Mouse (Mus musculus) embryonic facial prominence, embryonic 11.5 days (tissue): ENCODE measurements around the gene Kitl. TPM values are rescaled to one million over a fixed set of nuclear protein-coding genes. Genes with fewer than 3 reads are reported as not detected.

ENCODE experiments used
- ATAC-seq: fragments of 200-750 bp; cut with Nextera tagmentation; replicated peaks from 2 replicates; pipeline ENCODE4 v1.8.0; 2017; ENCODE audit warnings: low read depth; ENCODE audit not compliant: insufficient number of reproducible peaks, low FRiP score, low TSS enrichment
- DNase-seq: peaks from one replicate; pipeline ENCODE4 v3.0.0-alpha.2; 2015; ENCODE audit warnings: low spot score
- H3K27ac ChIP-seq: fragments of 300-500 bp; sonication (generic); replicated peaks from 2 replicates; pipeline ENCODE4 v1.5.1; 2014; ENCODE audit warnings: mild to moderate bottlenecking, low read depth, low read length, control low read depth
- H3K27me3 ChIP-seq: fragments of 300-500 bp; sonication (generic); 2 replicates; pipeline ENCODE4 v1.6.1; 2014; ENCODE audit warnings: mild to moderate bottlenecking, low read length, moderate library complexity, mixed read lengths; ENCODE audit not compliant: control insufficient read depth, insufficient read depth
- H3K36me3 ChIP-seq: fragments of 300-500 bp; sonication (generic); replicated peaks from 2 replicates; pipeline ENCODE4 v1.6.1; 2014; ENCODE audit warnings: low read depth, mild to moderate bottlenecking, low read length, moderate library complexity, mixed read lengths; ENCODE audit not compliant: control insufficient read depth, insufficient read depth
- H3K4me1 ChIP-seq: fragments of 300-500 bp; sonication (generic); 2 replicates; pipeline ENCODE4 v1.6.1; 2014; ENCODE audit warnings: low read length, mixed read lengths; ENCODE audit not compliant: control insufficient read depth, insufficient read depth
- H3K4me2 ChIP-seq: fragments of 300-500 bp; sonication (generic); 2 replicates; pipeline ENCODE4 v1.6.1; 2014; ENCODE audit warnings: low read depth, mild to moderate bottlenecking, control low read depth, low read length, moderate library complexity
- H3K4me3 ChIP-seq: fragments of 300-500 bp; sonication (generic); 2 replicates; pipeline ENCODE4 v1.5.1; 2014; ENCODE audit warnings: low read depth, low read length, control low read depth
- H3K9ac ChIP-seq: fragments of 300-500 bp; sonication (generic); replicated peaks from 2 replicates; pipeline ENCODE4 v1.6.1; 2014; ENCODE audit warnings: mild to moderate bottlenecking, control low read depth, low read length
- H3K9me3 ChIP-seq: fragments of 300-500 bp; sonication (generic); replicated peaks from 2 replicates; pipeline ENCODE4 v1.6.1; 2016; ENCODE audit warnings: mild to moderate bottlenecking, low read length, inconsistent platforms, mixed read lengths; ENCODE audit not compliant: control insufficient read depth
- WGBS: fragments of 180-500 bp; shearing (Covaris S2); extraction: QIAGEN DNeasy Blood & Tissue Kit; methylation state at CpG from one replicate; pipeline ENCODE4 v1.1.7; 2014; 5-methylcytosine and 5-hydroxymethylcytosine counted together
- polyA plus RNA-seq: library from polyadenylated mRNA; unstranded; fragments of >200 nt; fragmentation: Nextera tagmentation; extraction: Ambion mirVana; gene quantifications from 2 replicates; pipeline ENCODE4 v1.2.1, GENCODE M21; 2014

Gene Kitl
- polyA plus RNA-seq, 1 experiment from 2014 or later, result 17.0 TPM

- Histone ChIP-seq H3K9ac (no peak overlapping the region), H3K9me3 (no peaks in the 10 kb centered on the region), H3K36me3 (no peaks in the 10 kb centered on the region), H3K4me2 (no peak overlapping the region), H3K27ac (no peak overlapping the region), H3K4me1 (no peaks in the 10 kb centered on the region), H3K4me3 (no peak overlapping the region), H3K27me3 (no peaks in the 10 kb centered on the region)
- no peak for ATAC-seq
- DNase-seq, result no peak
- WGBS, result 84% methylated on average over 4 of the region's 4 CpGs
Observed at GRCm38 (mm10) chr10:100052404-100052803, 37.0 kb downstream of the Kitl start.

- Histone ChIP-seq H3K4me1 (no peaks in the 10 kb centered on the region), H3K9ac (no peak overlapping the region), H3K4me2 (no peak overlapping the region), H3K4me3 (no peak overlapping the region), H3K27me3 (no peaks in the 10 kb centered on the region), H3K9me3 (no peaks in the 10 kb centered on the region), H3K27ac (no peak overlapping the region), H3K36me3 (no peaks in the 10 kb centered on the region)
- DNase-seq, result no peak
- 85% methylated on average over 4 of the region's 4 CpGs for WGBS
- ATAC-seq, result no peak
Observed at GRCm38 (mm10) chr10:100052911-100053310, 37.5 kb downstream of the Kitl start.

GRCm38 (mm10) chr10:100054006-100054405 is 38.6 kb downstream of the Kitl start:
- WGBS, result 93% methylated on average over 3 of the region's 3 CpGs
- H3K4me3 ChIP-seq, result no peak overlapping the region
- no peak overlapping the region for H3K4me2 ChIP-seq
- H3K36me3 ChIP-seq, result no peaks in the 10 kb centered on the region
- ATAC-seq (no peak), DNase-seq (no peak)
- no peak overlapping the region for H3K27ac ChIP-seq
- H3K9ac ChIP-seq, result no peak overlapping the region
- no peaks in the 10 kb centered on the region for H3K9me3 ChIP-seq
- H3K4me1 ChIP-seq, result no peaks in the 10 kb centered on the region
- H3K27me3 ChIP-seq, result no peaks in the 10 kb centered on the region

GRCm38 (mm10) chr10:100055082-100055481 is 39.7 kb downstream of the Kitl start:
- H3K4me2 ChIP-seq, result no peak overlapping the region
- no peaks in the 10 kb centered on the region for H3K27me3 ChIP-seq
- 85% methylated on average over 2 of the region's 2 CpGs for WGBS
- no peak overlapping the region for H3K9ac ChIP-seq
- H3K9me3 ChIP-seq, result no peaks in the 10 kb centered on the region
- H3K4me3 ChIP-seq, result no peak overlapping the region
- H3K4me1 ChIP-seq, result no peaks in the 10 kb centered on the region
- no peak overlapping the region for H3K27ac ChIP-seq
- no peak for DNase-seq
- no peak for ATAC-seq
- no peaks in the 10 kb centered on the region for H3K36me3 ChIP-seq

GRCm38 (mm10) chr10:100057106-100057623 is 41.7 kb downstream of the Kitl start:
- no peak overlapping the region for H3K4me2 ChIP-seq
- no peaks in the 10 kb centered on the region for H3K4me1 ChIP-seq
- H3K36me3 ChIP-seq, result no peaks in the 10 kb centered on the region
- no peak overlapping the region for H3K9ac ChIP-seq
- H3K27me3 ChIP-seq, result no peaks in the 10 kb centered on the region
- H3K4me3 ChIP-seq, result no peak overlapping the region
- WGBS, result 69% methylated on average over 1 of the region's 1 CpGs
- no peaks in the 10 kb centered on the region for H3K9me3 ChIP-seq
- no peak overlapping the region for H3K27ac ChIP-seq
- ATAC-seq (no peak), DNase-seq (no peak)

GRCm38 (mm10) chr10:100059356-100059755 is 43.9 kb downstream of the Kitl start:
- Histone ChIP-seq H3K27me3 (no peaks in the 10 kb centered on the region), H3K36me3 (no peaks in the 10 kb centered on the region), H3K4me3 (no peak overlapping the region), H3K4me1 (no peaks in the 10 kb centered on the region), H3K27ac (no peak overlapping the region), H3K9me3 (no peaks in the 10 kb centered on the region), H3K9ac (no peak overlapping the region), H3K4me2 (no peak overlapping the region)
- ATAC-seq, result no peak
- WGBS, result 88% methylated on average over 4 of the region's 4 CpGs
- DNase-seq, result no peak

GRCm38 (mm10) chr10:100065529-100066301 is 50.3 kb downstream of the Kitl start:
- H3K27me3 ChIP-seq, result no peaks in the 10 kb centered on the region
- no peak overlapping the region for H3K4me3 ChIP-seq
- no peak overlapping the region for H3K4me2 ChIP-seq
- no peaks in the 10 kb centered on the region for H3K4me1 ChIP-seq
- no peaks in the 10 kb centered on the region for H3K36me3 ChIP-seq
- 55% methylated on average over 12 of the region's 12 CpGs for whole genome bisulfite sequencing
- no peak for ATAC-seq
- no peak overlapping the region for H3K27ac ChIP-seq
- no peak for DNase-seq
- H3K9ac ChIP-seq, result no peak overlapping the region
- no peaks in the 10 kb centered on the region for H3K9me3 ChIP-seq

GRCm38 (mm10) chr10:100066374-100066773 is 50.9 kb downstream of the Kitl start:
- ATAC-seq, result no peak
- H3K9ac ChIP-seq, result no peak overlapping the region
- H3K36me3 ChIP-seq, result no peaks in the 10 kb centered on the region
- no peak overlapping the region for H3K4me3 ChIP-seq
- H3K9me3 ChIP-seq, result no peaks in the 10 kb centered on the region
- H3K4me1 ChIP-seq, result no peaks in the 10 kb centered on the region
- no peak overlapping the region for H3K4me2 ChIP-seq
- 59% methylated on average over 7 of the region's 7 CpGs for WGBS
- H3K27me3 ChIP-seq, result no peaks in the 10 kb centered on the region
- no peak overlapping the region for H3K27ac ChIP-seq
- DNase-seq, result no peak
